Mouse (Mus musculus): ENCODE measurements around the gene Acadvl.

Acadvl gene

DNA sequence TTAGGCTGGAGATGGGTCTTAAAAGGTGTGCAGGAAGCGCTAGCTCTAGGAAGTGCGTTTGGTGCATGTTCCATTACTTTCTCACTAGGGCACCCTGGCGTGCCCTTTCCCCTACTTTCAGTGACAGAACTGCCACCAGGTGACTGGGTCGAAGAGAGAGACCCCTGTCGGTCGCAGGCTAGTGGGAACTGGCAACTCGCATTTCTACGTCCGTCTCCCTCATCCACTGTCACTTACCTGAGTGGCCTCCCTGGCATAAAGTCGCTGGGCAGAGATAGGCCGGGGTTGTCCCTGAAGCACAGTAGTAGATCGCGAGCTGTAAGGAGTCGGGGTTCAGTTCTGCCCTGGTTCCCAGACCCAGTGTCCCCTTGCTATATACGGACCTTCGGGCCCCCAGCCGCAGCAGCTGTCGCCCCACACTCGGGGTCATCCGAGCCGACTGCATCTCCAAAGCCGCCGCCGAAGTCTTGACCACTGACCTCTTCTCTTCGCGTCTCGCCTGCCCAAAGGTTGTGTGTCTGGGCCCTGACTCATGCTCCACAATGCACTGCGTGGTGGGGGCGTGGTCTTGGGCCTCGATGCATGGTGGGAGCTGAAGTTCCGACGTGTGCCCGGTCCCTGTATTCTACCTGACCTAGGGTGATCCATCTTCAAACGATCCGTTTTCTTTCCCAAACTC is at the start of gene Acadvl:
Gene Acadvl, minus strand, starts transcription at position 532 of the 679 bp plus-strand sequence.
- peak; percentile 90 for DNase-seq

DNA sequence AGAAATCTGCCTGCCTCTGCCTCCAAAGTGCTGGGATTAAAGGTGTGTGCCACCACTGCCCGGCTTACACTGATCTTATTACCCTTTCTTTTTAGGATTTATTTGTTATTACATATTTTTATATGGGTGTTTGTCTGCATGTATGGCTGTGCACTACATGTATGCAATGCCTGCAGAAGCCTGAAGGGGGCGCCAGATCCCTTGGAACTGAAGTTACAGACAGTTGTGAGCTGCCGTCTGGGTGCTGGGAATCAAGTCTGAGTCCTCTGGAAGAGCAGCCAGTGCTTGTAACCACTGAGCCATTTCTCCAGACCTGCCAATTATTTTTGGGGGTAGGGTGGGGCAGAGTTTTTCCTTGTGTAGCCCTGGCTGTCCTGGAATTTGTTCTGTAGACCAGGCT is 47.8 kb upstream of the Acadvl start:
- DNase-seq = no peak

DNA sequence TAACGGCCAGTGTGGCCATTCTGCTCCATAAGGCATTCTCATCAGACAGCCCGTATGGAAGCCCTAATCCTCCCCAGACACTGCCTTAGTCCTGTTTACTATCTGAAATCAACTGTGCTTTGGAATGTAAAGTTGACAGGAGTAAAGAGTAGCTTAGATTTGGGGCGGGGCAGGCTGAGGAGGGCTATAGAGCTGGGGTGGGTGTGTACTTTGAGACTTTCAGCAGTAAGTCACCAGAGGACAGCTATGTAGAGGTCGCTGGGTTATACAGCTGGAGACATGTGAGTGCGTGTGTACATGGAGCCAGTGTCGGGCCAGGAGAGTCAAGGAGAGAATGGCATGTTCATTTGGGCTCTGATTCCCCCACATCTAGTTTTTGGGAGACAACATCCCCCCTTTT is 44.7 kb upstream of the Acadvl start:
- no peak for DNase-seq

DNA sequence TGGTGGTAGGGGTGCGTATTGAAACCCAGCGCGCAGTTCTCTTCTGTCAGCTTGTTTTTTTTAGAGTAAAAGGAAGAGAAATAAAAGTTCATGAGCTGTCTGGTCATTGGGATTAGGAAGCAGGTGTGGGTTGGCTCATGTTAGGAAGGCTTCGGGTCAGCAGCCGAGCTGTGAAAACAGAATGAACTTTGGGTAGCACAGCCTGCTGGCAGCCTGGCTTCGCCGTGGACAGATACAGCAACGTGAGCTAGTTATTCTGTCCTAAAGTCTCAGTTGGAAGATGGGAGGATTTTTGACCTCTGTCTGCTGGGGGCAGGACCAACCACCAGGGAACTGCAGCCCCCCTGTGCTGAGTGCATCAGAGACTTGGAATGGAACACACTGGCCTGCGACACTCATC is 42.6 kb upstream of the Acadvl start:
- no peak for DNase-seq

DNA sequence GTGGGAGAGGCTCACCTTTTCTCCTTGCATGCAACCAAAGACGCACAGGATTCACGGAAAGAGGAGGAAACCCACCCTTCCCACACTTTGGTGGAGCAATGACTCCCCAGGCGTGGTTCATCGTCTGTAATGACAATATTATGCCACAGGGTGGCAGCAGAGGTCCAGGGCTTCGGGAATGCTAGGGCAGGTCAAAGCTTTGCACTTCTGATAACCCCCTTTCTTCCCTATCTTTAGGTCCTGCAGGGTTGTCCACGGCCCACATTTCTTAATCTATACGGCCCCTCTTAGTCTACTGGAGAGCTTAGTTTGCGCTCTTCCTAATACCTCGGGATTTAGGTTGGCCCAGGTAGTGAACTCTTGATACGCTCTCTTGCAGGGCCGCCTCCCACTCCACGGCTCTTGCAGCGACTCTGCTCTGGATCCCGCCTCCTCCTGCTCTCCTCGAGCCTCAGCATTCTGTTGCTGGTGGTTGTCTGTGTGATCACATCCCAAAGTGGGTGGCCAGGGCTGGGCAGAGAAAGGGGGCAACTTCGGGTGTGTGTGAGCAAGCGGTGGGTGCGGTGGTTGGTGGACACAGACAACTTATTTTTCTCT is 40.5 kb upstream of the Acadvl start:
- DNase-seq = peak; percentile 79

DNA sequence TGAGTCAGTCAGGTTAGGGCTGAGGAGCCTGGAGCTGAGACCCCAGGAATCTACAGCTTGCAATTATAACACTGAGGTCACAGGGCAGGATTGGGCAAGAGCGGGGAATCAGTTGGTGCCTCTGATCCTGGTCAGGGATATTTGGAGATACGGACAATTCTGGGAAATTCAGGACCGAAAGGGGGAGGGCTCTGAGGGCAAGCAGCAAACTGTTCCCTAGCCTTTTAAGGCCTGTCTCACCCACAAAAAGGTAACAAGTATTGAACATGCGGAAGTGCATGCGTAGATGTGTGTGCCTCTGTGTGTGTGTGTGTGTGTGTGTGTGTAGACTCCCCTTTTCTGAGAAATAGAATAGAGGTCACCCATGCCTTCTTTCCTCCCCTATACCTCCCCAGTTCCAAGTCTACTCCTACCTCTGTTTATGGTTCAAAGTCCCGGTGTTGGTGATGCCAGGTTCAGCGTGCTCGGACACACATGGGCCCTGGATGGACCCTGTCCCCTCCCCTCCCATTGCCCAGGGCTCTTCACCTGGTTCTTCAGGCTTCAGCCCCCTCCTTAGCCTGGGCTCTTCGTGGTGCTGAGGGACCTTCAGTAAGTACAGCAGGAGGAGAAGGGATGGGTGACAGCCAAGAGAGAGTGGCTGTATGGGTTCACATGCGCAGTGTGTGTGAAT is 38.8 kb upstream of the Acadvl start, which contains the start of gene Asgr1:
Gene Asgr1, plus strand, starts transcription at position 188 of the 673 bp plus-strand sequence.
- no peak for DNase-seq

DNA sequence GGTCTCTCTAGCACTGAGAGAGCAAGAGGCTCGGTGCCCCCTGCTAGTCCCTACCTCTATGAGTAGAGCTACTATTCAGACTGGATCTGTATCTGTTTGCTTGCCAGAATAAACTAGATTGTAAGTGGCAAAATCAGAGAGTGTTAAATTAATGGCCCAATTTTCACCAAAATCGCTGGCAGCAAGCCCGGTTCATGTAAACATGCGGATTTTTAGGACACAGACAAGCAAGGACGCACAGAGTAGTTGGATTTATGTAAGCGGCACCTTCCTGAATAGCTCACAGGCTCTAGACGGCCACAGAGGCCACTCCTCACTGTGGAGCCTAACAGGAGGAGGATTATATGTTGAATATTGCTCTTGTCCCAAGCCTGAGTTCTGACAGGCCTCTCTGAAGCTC is 37.9 kb upstream of the Acadvl start:
- no peak for DNase-seq

DNA sequence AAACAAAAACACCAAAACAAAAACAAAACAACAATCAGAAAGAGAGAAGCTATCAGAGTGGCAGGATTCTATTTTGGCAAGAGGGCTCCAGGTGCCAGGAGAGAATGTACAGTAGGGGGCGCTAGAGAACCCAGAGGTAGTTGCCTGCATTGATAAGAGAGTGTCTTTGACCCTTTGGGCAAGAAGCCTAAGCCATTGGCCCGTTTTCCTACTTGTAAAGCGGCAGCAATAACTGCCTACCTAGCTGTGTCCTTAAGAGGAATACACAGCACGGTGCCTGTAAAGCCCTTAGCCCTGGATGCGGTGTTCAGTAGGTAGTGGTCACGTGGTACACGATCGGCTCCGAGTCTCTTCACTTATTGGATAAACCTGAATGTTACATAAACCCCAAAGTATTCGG is 34.6 kb upstream of the Acadvl start:
- peak; percentile 41 for DNase-seq

DNA sequence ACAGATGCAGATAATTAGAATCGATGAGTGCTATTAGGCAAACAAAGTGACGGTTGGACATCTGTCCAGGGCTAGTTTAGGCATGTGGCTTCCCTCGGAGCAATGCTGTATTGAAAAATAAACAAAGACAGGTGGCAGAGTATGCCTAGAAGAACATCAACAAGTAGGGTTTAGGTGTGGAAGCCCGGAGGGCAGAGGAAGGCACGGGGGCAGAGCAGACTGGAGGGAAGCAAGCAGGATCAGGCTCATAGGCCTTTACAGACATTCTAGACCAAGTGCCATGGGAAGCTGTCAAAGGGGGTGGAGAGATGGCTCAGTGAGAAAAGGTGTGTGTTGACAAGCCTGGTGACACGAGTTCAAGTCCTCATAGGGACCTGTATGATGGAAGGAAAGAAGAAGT is 34.2 kb upstream of the Acadvl start:
- no peak for DNase-seq

DNA sequence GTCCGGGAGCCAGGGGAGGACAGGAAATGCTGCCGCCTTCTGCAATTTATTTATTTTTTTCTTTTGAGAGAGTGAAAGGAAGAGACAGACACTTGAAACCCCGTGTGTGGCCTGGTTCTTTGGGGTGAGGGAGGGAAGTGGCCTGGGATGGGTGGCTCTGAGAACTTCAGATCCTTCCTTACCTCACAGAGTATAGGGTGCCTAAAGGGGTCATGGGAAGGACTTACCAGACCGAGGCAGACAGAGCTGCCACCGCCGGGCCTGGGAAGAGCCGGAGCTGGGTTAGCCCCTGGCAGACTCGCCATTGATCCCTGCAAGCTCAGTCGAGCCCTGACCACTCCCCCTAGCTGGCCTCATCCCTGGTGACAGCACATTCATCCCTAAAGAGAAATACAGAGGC is 30.2 kb upstream of the Acadvl start:
- DNase-seq = no peak

DNA sequence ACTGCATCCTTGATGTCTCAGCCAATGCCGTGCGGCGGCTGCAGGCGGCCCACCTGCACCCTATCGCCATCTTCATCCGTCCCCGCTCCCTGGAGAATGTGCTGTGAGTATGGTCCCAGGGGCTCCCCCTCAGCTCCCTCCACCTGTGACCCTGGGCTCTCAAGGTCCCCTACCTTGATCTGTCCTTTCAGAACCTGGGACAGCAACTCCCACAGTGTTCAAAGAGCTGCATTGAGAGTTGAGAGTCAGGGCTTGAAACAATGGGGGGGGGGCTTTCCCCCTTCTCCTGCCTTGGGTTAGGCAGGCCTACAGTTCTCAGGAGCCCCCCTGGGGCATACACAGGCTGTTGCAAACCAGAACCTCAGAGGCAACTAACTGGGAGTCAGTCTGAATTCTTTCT is 28.5 kb upstream of the Acadvl start:
- DNase-seq = no peak

DNA sequence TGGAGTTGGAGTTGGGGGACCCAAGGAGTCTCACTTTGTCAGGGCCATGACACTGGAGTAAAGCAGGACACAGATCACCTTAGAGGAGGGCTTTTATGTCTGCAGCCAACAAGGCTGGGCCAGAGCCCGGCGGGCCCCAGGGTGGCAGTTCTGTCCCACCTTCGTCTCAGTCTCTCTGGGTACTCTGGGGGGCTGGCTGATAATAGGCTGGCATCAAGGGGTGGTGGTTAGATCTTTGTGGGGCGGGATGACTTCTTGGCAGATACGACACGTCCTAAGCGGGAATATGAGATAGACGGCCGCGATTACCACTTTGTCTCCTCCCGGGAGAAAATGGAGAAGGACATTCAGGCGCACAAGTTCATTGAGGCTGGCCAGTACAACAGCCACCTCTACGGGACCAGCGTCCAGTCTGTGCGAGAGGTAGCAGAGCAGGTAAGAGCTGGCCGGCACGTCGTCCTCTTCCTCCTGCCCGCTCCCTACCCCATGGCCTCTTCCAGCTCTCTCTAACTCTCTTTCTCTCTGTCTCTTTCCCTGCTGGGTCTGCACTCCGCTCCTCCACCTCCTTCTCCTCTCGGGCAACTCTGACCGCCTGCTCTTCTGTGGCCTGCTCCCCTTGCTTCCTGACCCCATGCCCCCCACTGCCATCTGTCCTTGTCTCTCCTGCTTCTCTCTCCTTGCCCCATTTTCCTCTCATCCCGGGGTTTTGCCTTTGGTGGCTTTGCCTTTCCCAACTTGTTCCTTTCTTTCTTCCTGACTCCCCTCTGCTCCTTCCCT is 27.3 kb upstream of the Acadvl start:
- no peak for DNase-seq

DNA sequence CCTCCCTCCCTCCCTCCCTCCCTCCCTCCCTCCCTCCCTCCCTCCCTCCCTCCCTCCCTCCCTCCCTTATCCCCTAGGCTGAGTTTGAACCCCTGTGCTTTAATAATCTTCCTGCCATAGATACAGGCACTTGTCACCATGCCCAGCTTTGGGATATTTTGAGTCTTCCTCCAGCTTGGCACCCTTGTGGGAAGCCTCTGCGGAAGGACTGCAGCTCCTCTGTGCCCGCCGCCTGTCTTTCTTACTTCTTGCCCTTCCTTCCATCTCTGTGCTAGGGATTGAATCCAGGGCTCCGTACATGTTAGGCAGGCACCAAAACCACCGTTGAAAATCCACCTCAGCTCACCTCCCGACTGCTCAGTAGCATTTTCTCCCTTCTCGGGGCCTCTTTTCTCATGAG is 25.0 kb upstream of the Acadvl start:
- DNase-seq = no peak

DNA sequence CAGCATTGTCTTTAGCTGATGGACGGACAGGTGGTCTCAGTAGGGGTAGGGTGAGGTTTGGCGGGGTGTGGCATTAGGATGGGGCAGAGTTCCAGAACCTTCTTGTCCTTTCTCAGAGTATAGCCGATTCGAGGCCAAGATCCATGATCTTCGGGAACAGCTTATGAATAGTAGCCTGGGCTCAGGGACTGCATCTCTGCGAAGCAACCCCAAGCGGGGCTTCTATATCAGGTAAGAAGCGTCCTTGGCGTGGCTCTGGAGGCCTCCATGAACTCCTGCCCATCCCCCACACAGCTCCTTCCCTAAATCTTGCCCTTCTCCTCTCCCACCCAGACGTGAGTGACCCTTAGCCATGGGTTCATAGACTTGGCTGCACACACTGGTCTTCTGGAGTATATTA is 24.4 kb upstream of the Acadvl start:
- no peak for DNase-seq

DNA sequence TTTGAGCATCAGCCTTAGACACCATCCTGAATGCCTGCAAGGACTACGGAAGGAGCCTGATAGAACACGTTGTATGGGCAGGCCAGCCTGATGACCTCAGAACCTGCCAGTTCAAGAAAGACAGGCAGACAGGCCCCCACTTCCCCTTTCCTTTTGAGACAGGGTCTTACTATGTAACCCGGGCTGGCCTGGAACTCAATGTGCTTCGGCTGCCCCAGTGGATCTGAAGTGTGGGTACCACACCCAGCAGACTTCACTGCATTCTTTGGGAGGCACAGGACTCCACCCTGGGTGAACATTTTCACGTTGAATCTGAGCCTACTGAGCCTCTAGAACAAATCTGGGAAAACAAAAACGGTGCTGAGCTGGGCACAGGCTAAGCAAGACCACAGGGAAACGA is 23.0 kb upstream of the Acadvl start:
- DNase-seq = no peak

DNA sequence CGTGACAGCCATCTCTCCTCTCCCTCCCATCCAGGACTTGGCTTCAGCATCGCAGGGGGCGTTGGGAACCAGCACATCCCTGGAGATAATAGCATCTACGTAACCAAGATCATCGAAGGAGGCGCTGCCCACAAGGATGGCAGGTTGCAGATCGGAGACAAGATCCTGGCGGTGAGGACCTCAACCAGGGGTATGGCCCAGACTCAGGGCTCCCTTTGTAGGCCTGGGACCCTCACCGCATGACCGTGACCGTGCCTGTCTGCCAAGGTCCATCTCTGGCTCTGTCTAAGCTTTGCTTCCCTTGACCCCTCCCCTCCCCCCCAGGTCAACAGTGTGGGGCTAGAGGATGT is 16.1 kb upstream of the Acadvl start:
- DNase-seq = no peak

DNA sequence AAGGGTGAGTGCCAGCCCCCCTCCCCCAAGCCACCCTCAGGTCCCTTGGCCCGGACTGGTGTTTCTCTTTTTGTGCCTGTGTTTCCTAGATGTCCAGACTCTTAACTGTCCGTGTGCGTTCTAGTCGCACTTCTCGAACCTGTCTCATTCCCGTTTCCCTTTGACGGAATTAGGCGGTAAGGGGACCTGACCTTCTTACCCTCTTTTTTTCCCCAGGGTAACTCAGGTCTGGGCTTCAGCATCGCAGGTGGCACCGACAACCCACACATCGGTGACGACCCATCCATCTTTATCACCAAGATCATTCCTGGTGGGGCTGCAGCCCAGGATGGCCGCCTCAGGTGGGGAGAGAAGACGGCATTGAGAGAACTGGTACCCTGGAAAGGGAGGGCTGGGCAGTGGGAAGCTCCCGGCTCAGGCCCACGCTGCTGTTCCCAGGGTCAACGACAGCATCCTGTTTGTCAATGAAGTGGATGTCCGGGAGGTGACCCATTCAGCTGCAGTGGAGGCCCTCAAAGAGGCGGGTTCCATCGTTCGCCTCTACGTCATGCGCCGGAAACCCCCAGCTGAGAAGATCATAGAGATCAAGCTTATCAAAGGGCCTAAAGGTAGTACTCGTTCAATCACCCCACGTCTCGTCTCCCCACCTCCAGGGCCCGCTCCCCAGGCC is 15.6 kb upstream of the Acadvl start:
- no peak for DNase-seq

DNA sequence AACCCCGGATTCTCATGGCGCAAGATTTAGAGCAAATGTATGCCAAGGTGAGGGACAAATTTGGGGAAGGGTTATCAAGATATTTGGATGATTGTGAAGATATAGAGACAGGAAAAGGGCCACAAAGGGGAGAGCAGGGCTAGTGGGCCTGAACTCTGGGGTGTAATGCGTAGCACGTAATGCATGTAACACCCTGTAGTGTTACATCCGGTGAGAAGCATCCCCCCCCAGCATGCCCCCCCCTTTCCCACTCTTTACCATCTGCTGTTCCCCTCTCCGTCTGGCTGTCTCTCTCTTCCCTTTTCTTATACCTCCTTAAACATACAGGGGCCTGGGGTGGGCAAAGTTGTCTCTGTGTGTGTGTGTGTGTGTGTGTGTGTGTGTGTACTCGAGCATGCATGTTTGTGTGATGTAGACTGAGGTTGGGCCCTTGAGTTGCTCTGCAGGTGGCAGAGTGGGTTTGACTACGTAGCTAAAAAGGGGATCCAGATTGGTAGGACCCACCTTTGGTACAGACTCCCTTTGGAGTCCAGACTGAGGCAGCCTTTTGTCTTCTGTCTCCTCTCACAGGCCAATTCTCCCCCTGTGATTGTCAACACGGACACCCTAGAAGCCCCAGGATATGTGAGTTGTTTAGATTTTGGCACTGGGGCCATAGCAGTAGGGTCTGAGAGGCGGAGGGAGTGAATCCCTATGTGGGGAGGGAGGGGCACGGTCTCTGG is 14.8 kb upstream of the Acadvl start:
- no peak for DNase-seq

DNA sequence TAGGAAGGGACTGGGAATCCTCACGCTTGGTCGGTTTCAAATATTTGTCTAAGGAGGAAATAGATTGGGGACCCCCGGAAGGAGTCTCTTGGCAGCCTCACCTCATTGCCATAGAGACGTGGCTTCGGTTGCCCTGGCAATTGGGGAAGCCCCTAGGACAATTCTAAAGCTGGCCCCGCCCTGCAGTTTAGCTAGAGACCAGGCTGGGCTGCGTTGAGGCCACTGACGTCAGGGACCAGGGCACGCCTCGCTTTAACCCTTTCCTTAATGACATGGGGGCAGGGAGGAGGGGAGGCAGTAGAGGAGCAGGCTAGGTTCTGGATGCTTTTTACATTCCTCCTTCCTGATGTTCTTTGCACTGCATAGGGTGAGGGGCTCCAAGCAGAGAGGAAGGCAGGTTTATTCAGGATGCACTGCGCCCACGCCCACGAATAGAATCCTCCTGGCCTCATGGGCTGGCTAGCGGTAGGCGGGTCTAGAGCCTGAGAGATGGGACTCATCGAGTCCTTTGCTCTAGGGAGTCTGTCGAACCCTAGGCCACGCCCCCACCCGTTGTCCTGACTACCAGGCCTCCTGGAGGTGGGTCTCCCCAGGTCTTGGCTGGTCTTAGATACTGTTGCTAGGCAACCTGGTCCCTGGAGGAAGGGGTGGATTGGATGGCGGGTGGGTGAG is 14.1 kb upstream of the Acadvl start:
- peak; percentile 79 for DNase-seq

DNA sequence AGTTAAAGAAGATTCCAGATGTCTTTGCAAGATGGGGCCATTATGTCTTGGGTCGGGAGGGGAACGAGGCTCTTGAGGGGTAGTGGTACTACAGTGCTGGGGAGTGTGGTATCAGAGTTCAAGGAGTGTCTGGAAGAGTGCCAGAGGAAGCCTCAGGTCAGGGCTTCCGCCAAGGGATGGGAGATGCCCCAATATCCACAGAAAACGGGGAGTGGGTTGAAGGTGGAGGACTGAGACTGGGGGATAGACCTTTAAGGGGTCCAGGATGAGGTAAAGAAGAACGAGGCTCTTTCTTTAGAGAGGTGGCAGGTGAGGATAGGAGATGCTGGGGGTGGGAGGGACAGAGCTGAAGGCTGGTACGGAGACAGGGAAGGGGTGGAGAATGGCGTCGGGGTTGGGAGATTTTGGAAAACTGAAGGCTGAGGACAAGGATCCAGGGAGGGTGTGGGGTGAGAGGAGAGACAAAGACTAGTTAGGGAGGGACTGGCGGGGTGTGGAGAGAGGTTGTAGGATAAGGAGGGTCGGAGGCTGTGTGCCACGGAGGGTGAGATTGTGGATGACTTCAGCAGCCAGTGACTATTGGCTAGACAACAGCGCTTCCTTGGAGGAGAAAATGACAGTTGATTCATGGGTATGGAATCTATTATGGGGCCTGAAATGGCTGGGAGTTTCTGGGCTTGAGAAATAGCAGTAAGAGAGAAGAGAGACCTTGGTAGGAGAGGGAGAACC is 13.4 kb upstream of the Acadvl start:
- DNase-seq = no peak

DNA sequence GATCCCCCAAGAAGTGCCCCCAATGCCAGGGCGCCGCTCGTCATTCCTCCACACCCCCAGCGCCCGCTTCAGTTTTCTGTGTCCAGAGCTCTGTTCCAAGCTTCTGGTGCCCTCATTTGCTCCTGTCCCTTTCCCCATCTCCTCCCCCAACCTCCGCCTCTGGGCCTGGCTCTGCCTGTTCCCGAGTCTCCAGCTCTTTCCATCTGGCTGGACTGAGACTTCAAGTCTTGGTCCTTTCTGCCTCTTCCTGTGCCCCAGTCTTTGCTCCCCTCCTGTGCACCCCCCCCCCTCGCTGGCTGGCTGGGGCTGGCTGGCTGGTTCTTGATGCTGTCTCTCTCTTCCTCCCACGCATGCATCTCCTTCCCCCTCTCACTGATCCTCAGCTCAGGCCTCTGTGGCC is 12.2 kb upstream of the Acadvl start:
- peak; percentile 57 for DNase-seq
